Mouse (Mus musculus): ENCODE measurements around the gene Col11a1. TPM values are rescaled to one million over a fixed set of nuclear protein-coding genes. Genes with fewer than 3 reads are reported as not detected.

The Col11a1 gene
- 11.8 and 18.1 TPM in 2 replicates for polyA plus RNA-seq (2012; rRNA removed)

DNA sequence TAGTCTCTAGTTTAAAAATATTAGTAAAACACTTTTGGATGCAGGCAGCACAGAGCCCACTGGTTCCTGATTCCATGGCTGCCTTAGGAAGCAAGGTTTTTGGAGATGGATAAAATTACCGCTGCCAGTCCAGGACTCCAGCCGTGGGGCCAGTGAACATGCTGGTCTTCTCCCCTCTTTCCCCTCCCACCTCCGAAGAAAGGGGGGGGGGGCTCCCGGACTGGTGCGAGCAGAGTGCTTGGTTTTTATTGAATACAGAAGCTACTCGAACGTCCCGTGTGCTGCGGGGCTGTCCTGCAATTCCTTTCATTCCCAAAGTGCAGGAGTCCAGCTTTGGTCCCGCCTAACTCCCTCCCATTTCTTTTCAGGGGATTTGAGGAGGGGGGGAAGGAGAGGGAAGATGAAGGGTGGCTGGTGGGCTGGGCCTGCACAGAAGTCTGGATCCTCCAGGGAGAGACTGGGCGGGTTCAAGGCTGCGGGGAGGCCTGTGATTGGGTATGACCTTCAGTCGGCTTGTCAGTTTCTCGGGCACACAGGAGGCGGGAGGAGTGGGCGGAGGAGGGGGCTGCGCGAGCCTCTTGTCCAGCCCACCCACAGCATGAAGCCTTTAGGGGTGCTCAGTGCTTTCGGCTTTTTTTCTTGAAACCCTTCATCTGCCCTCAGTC is at the start of gene Col11a1:
Col11a1 (plus strand) TSS at position 570 of the 665 bp plus-strand sequence.
- TF ChIP-seq CTCF (IDR thresholded peaks at IDR 0.05; ENCODE audit: borderline replicate concordance, extremely low read depth, insufficient read depth, insufficient read length), result no peak
- no peak; the same call in 1 of the 2 replicates for TF ChIP-seq POLR2A (IDR thresholded peaks at IDR 0.05; ENCODE audit: borderline replicate concordance, extremely low read depth, insufficient read depth, insufficient read length, poor library complexity, severe bottlenecking)
- DNase-seq (ENCODE audit: low read depth), result peak; percentile 98

DNA sequence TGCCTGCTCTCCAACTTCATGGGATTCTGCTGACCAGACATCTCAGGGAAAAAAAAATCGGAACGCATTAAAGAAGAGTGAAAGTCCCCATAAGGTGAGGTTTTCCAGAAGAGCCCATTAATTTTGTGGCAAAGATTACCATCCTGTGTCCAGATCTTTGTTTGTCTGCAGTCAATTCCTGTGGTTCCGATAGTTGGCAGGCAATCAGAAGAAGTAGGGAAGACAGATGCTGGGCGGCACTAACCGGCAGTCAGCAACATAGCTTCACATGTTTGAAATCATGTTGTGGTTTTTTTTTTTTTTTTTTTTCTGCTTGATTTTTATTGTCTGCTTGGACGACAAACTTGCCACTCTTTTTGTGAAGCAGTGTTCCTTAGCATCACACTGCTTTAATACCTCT is 39.4 kb upstream of the Col11a1 start:
- no peak for TF ChIP-seq POLR2A (IDR thresholded peaks at IDR 0.05; ENCODE audit: borderline replicate concordance, extremely low read depth, insufficient read depth, insufficient read length, poor library complexity, severe bottlenecking)
- TF ChIP-seq CTCF (IDR thresholded peaks at IDR 0.05; ENCODE audit: borderline replicate concordance, extremely low read depth, insufficient read depth, insufficient read length), result no peak
- DNase-seq (ENCODE audit: low read depth), result no peak

DNA sequence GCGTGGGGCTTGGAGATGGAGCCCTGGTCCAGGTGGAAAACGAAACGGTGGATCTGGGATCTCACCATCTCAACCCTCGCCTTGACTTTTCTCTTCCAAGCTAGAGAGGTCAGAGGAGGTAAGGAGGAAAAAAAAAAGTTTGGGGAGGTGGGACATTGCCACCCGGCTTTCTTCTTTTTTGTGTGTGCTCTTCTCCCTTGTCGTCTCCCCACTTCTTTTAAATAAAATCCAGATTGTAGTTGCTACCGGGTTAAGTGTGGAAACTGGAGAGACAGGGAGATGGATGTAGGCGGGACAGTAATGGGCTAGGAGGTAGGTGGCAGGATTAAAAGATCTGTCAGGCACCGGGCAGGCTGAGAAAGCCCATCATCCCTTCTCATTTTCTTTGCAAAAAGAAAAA is 546 bp downstream of the Col11a1 start:
- TF ChIP-seq POLR2A (IDR thresholded peaks at IDR 0.05; ENCODE audit: borderline replicate concordance, extremely low read depth, insufficient read depth, insufficient read length, poor library complexity, severe bottlenecking) (no peak), CTCF (IDR thresholded peaks at IDR 0.05; ENCODE audit: borderline replicate concordance, extremely low read depth, insufficient read depth, insufficient read length) (no peak)
- DNase-seq (ENCODE audit: low read depth), result peak; percentile 36

DNA sequence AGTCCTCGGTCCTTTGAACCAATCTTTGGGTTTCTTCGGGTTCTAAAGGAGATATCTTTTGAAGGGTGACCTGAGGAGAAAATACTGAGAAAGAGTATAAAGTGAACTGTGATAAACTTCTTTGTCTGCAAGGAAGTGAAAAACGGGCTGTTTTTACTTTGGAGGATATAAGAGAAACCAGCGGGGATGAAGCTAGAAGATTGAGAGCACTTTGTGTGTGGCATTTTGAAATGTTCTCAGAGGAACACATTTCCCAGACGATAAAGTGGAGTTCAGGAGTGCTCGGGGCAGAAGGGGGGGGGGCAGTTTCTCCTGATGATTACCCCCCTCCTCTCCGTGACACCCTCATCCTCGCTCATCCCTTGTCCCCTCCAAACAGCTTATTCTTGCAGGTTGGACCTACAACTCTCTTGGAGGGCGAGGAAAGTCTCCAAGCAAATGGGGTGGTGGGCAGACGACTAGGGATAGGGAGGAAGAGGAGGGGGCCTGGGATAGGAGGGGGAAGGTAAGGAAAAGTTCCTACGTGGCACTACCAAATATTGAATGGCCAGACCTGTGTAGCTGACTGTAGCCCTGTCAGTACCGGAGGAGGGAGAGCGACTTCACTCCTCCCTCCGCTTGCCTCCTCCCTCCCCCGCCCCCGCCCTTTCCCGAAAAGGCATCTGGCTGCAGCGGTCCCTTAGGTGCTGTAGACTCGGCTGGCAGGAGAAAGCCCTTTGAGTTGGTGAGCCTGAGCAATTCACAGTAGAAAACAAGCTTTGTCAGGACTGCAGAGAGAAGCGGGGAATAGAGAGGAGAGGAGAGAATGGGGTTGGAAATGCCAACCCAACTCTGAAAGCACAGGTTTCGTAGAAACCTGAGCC is 1.2 kb downstream of the Col11a1 start:
- TF ChIP-seq CTCF (IDR thresholded peaks at IDR 0.05; ENCODE audit: borderline replicate concordance, extremely low read depth, insufficient read depth, insufficient read length) (no peak), POLR2A (IDR thresholded peaks at IDR 0.05; ENCODE audit: borderline replicate concordance, extremely low read depth, insufficient read depth, insufficient read length, poor library complexity, severe bottlenecking) (no peak)
- DNase-seq (ENCODE audit: low read depth), result peak; percentile 67

DNA sequence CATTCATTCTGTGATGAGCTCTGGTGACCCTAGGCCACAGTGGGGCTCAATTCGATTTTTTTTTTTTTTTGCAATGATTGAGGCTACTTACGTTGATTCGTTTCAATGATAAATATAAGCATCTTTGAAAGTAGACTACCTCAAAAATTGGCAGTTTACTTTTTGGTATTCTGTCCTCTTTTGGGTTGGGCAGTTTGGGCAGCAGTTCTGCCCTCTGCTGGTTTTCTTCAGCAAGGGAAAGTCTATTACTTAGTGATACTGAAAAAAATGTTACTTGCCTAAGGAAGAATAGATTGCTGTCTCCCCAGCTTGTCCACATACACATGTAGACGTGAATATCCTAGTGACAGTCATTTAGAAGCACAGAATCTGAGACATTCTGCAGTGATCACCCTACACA is 2.0 kb downstream of the Col11a1 start:
- DNase-seq (ENCODE audit: low read depth), result peak; percentile 76
- TF ChIP-seq CTCF (IDR thresholded peaks at IDR 0.05; ENCODE audit: borderline replicate concordance, extremely low read depth, insufficient read depth, insufficient read length), result peak; percentile 62; the same call in 1 of the 2 replicates
- TF ChIP-seq POLR2A (IDR thresholded peaks at IDR 0.05; ENCODE audit: borderline replicate concordance, extremely low read depth, insufficient read depth, insufficient read length, poor library complexity, severe bottlenecking), result no peak

DNA sequence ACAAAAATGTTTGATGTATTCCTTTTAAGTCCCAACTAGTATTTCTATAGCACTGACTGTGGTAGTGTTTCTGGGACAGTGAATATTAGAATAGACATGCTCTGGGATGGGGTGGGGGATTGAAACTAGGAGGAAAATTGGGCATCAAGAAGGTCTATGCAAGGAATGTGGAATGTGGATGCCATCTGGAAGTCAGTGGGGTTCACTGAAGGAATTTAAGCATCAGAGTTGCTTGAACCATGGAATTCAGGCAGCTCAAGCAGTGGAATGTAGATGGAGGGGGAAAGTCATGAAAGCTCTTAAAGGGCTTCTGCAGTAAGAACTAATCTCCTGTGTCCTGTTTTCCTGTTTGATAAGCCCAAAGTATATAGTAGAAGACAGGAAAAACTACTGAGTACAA is 22.1 kb downstream of the Col11a1 start:
- TF ChIP-seq POLR2A (IDR thresholded peaks at IDR 0.05; ENCODE audit: borderline replicate concordance, extremely low read depth, insufficient read depth, insufficient read length, poor library complexity, severe bottlenecking) (no peak), CTCF (IDR thresholded peaks at IDR 0.05; ENCODE audit: borderline replicate concordance, extremely low read depth, insufficient read depth, insufficient read length) (no peak)
- no peak for DNase-seq (ENCODE audit: low read depth)

DNA sequence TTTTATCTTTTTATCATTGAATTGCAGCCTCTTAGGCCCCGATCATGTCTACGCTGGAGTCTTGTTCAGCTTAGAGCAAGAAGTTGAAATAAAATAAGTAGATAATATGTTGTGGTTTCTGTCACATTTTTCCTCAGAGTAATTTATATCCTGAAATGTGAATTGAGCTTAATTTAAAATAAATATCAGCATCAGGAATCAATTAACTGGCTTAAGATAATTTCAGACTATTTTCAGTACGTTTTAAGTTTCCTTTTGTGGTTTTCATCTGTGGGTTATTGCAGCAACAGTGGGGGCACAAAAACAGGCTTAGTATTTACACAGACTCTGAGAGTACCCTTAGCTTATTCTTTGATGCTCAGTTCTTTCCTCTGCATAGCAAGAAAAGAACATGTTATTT is 23.2 kb downstream of the Col11a1 start:
- DNase-seq (ENCODE audit: low read depth), result no peak
- TF ChIP-seq CTCF (IDR thresholded peaks at IDR 0.05; ENCODE audit: borderline replicate concordance, extremely low read depth, insufficient read depth, insufficient read length) (no peak), POLR2A (IDR thresholded peaks at IDR 0.05; ENCODE audit: borderline replicate concordance, extremely low read depth, insufficient read depth, insufficient read length, poor library complexity, severe bottlenecking) (no peak)

DNA sequence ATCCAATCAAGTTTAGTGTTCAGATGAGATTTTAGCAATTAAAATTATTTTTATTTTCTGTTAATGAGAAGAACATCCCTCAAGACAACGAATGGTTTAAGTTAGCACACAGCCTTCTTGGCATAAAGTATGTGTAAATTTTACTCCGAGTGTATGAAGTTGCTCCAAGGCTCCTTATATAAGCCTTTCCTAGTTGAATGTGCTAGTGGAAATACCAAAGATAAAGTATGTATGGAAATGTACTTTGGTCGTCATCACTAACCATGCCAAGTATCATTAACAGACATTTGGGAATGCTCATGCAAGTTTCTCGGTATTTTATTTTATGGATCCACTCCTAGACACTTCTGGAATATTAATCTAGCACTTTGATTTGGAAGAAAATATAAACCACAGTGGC is 34.8 kb downstream of the Col11a1 start:
- DNase-seq (ENCODE audit: low read depth), result no peak

DNA sequence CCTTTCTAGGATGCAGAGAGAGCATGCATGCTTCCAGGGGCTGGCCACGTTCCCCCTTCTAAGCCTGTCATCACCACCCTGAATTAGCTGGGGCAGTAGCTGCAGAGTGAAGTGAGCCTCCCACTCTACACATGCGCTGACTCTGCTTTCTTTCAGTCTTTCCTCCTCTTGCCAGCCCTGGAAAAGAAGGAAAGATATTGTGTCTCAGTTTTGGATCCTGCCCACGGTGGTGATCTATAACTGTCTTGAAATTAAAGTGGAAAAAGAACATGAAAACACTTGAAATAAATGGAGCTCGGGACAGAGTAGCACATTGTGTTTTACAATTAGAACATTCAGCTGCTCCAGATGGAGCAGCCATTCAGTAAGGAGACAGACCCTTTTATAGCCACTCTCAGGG is 35.2 kb downstream of the Col11a1 start:
- DNase-seq (ENCODE audit: low read depth), result peak; percentile 57
- TF ChIP-seq POLR2A (IDR thresholded peaks at IDR 0.05; ENCODE audit: borderline replicate concordance, extremely low read depth, insufficient read depth, insufficient read length, poor library complexity, severe bottlenecking) (no peak), CTCF (IDR thresholded peaks at IDR 0.05; ENCODE audit: borderline replicate concordance, extremely low read depth, insufficient read depth, insufficient read length) (no peak)

More for the DNA sequence above, 34.8 kb downstream of the Col11a1 start:
- TF ChIP-seq POLR2A (IDR thresholded peaks at IDR 0.05; ENCODE audit: borderline replicate concordance, extremely low read depth, insufficient read depth, insufficient read length, poor library complexity, severe bottlenecking), result no peak
- TF ChIP-seq CTCF (IDR thresholded peaks at IDR 0.05; ENCODE audit: borderline replicate concordance, extremely low read depth, insufficient read depth, insufficient read length), result no peak

DNA sequence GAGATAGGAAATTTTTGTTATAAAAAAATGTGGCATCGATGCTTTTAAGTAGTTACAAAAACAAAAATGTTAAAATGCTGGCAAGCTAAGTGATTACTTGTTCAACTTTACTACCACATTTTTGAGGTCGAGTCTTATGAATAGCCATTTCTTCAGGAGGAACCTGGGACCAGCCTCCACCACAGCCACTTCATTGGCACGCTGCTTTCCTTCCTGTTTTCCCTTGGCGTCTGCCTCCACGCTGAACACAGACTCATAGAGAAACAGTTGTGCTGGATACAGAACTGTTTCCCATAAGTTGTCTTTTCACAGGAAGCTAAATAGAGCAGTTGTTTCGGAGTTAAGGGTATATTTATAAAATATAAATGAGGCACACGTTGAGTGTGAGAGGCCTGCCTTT is 69.0 kb downstream of the Col11a1 start:
- no peak for DNase-seq (ENCODE audit: low read depth)
- no peak for TF ChIP-seq POLR2A (IDR thresholded peaks at IDR 0.05; ENCODE audit: borderline replicate concordance, extremely low read depth, insufficient read depth, insufficient read length, poor library complexity, severe bottlenecking)
- no peak for TF ChIP-seq CTCF (IDR thresholded peaks at IDR 0.05; ENCODE audit: borderline replicate concordance, extremely low read depth, insufficient read depth, insufficient read length)

DNA sequence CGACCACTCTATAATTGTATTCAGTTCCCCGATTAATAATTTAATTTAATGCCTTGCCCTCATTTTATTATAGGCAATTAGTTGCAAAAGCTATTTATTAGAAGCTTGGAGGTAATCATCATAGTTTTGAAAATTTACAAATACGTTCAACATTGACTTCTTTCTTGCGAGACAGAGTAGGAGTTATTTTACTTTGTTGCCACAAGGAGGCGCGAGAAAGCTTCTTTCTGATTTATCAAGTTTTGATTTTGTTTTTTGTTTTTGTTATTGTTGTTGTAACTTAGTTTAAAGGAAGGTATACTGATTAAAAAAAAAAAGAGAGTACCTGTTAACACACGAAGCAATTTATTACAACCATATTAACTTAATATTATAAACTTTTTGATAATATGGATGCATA is 76.8 kb downstream of the Col11a1 start:
- peak; percentile 69 for DNase-seq (ENCODE audit: low read depth)
- TF ChIP-seq CTCF (IDR thresholded peaks at IDR 0.05; ENCODE audit: borderline replicate concordance, extremely low read depth, insufficient read depth, insufficient read length), result no peak
- no peak for TF ChIP-seq POLR2A (IDR thresholded peaks at IDR 0.05; ENCODE audit: borderline replicate concordance, extremely low read depth, insufficient read depth, insufficient read length, poor library complexity, severe bottlenecking)
